Mouse (Mus musculus) liver, embryonic 14.5 days (tissue): ENCODE data around the gene 1700021F05Rik. TPM values are rescaled to one million over a fixed set of nuclear protein-coding genes. Genes with fewer than 3 reads are reported as not detected.

ENCODE experiments used
- ATAC-seq: fragments of 200-750 bp; cut with Nextera tagmentation; 2 replicates; pipeline ENCODE4 v1.8.0; 2017; ENCODE audit warnings: moderate number of reproducible peaks, mild to moderate bottlenecking, moderate library complexity; ENCODE audit not compliant: insufficient read depth
- DNase-seq, 3 experiments: peaks; one replicate each; pipeline ENCODE4 v3.0.0-alpha.2; 2012 to 2013; ENCODE audit warnings: low read depth in 3 of 3, low spot score in 3 of 3
- H3K27ac ChIP-seq: fragments of 300-500 bp; sonication (generic); 2 replicates; pipeline ENCODE4 v1.5.1; 2014; ENCODE audit warnings: moderate library complexity, mild to moderate bottlenecking, control low read depth, inconsistent platforms
- H3K27me3 ChIP-seq: fragments of 300-500 bp; sonication (generic); 2 replicates; pipeline ENCODE4 v1.6.1; 2014; ENCODE audit warnings: mild to moderate bottlenecking, low read length, moderate library complexity; ENCODE audit not compliant: control insufficient read depth, insufficient read depth
- H3K36me3 ChIP-seq: fragments of 300-500 bp; sonication (generic); replicated peaks from 2 replicates; pipeline ENCODE4 v1.6.1; 2014; ENCODE audit warnings: low read depth; ENCODE audit not compliant: control insufficient read depth, insufficient read depth
- H3K4me1 ChIP-seq, 2 experiments: fragments of 200-500 bp in 1 of 2; fragments of 300-500 bp in 1 of 2; sonication (generic) in 1 of 2; replicated peaks; 2 replicates each; pipeline ENCODE4 v1.6.1; 2012 to 2014; ENCODE audit warnings: antibody characterized with exemption in 1 of 2, inconsistent platforms in 1 of 2, low read length in 1 of 2; ENCODE audit not compliant: control insufficient read depth in 2 of 2, insufficient read depth in 2 of 2
- H3K4me2 ChIP-seq: fragments of 300-500 bp; sonication (generic); 2 replicates; pipeline ENCODE4 v1.6.1; 2014; ENCODE audit warnings: low read depth, mild to moderate bottlenecking, control low read depth, moderate library complexity
- H3K4me3 ChIP-seq, 2 experiments: fragments of 200-500 bp in 1 of 2; fragments of 300-500 bp in 1 of 2; sonication (generic) in 1 of 2; 2 replicates each; pipeline ENCODE4 v1.5.1; 2012 to 2014; ENCODE audit warnings: low read depth in 2 of 2, low read length in 2 of 2, mild to moderate bottlenecking in 2 of 2, control low read depth in 1 of 2, inconsistent platforms in 1 of 2, moderate library complexity in 1 of 2; ENCODE audit not compliant: insufficient read depth in 1 of 2
- H3K9ac ChIP-seq: fragments of 300-500 bp; sonication (generic); replicated peaks from 2 replicates; pipeline ENCODE4 v1.6.1; 2014; ENCODE audit warnings: mild to moderate bottlenecking, control low read depth, moderate library complexity
- H3K9me3 ChIP-seq: fragments of 300-500 bp; sonication (generic); 2 replicates; pipeline ENCODE4 v1.6.1; 2016; ENCODE audit warnings: low read length, mixed read lengths; ENCODE audit not compliant: control insufficient read depth
- CTCF ChIP-seq: IDR thresholded peaks from 2 replicates; pipeline ENCODE4 v1.5.1; 2016; ENCODE audit warnings: antibody characterized with exemption, low read depth, control low read depth
- EP300 ChIP-seq: IDR thresholded peaks from 2 replicates; pipeline ENCODE4 v1.6.1; 2016; ENCODE audit warnings: antibody characterized with exemption, low read depth
- WGBS: fragments of 180-500 bp; shearing (Covaris S2); extraction: QIAGEN DNeasy Blood & Tissue Kit; methylation state at CpG from one replicate; pipeline ENCODE4 v1.1.7; 2014; ENCODE audit not compliant: insufficient replicate concordance; 5-methylcytosine and 5-hydroxymethylcytosine counted together
- polyA plus RNA-seq, 2 experiments: library from polyadenylated mRNA; depleted of rRNA in 1 of 2; stranded (reverse) in 1 of 2; unstranded in 1 of 2; fragments of >200 nt; fragmentation: Nextera tagmentation in 1 of 2; extraction: Ambion mirVana in 1 of 2; gene quantifications; 2 replicates each; pipeline versions ENCODE4 v1.2.1 to v1.2.3; 2012 to 2014

The 1700021F05Rik gene
- polyA plus RNA-seq, 2 experiments: 11.6 to 30.7 TPM

- Histone ChIP-seq H3K4me1 (no peaks in the 10 kb centered on the region), H3K36me3 (no peaks in the 10 kb centered on the region), H3K9ac (no peak overlapping the region), H3K27ac (no peak overlapping the region), H3K9me3 (no peaks in the 10 kb centered on the region), H3K4me2 (no peak overlapping the region), H3K27me3 (no peaks in the 10 kb centered on the region), H3K4me3 (no peak overlapping the region)
- DNase-seq: no peak
- 88% methylated on average over 4 of the region's 4 CpGs for WGBS
- no peak for ATAC-seq
- TF ChIP-seq CTCF: no peak
- no peak for TF ChIP-seq EP300
Observed at GRCm38 (mm10) chr10:43502599-43502998, 38.2 kb downstream of the 1700021F05Rik start.

DNA sequence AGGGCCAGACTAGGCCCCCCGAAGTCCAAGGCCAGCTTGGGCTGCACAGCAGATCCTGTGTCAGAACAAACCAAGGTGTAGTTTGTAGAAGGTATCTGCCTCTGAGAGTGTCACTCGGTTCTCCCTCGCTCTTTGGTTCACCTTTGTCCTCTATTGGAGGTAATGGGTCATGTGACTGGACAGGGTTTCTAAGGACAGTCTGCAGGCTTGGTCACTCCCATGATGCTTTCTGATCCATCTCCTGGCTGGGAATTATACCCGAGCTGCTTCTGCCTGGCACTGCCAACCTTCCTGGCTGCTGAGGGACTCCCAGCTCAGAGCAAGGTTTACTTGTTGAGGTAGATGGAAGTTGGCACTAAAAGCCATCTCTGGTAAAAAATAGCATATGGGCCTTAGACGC, 49.9 kb downstream of the 1700021F05Rik start:
- ATAC-seq: no peak
- 69% methylated on average over 5 of the region's 5 CpGs for WGBS
- no peak overlapping the region for H3K9ac ChIP-seq

DNA sequence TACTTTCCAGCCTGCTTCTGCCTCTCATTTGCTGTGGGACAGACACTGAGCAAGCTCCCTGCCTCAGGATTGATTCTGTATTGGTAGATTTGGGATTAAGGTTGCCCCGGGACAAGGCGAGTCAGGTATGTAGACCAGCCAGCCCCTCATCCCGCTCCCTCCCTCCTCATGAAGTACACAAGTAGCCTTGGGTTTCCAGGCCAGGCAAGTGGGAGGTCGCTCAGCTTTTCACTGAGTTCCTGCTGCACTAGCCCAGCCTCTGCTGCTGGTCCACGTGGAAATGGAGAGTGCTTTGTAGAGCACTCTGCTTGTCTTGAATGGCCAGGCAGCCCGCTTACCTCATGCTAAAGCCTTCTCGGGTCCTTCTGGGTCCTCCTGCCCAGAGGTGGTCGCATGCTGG, 50.8 kb downstream of the 1700021F05Rik start:
- Histone ChIP-seq H3K9me3 (no peaks in the 10 kb centered on the region), H3K27me3 (no peaks in the 10 kb centered on the region), H3K9ac (no peak overlapping the region), H3K4me2 (no peak overlapping the region), H3K4me1 (peaks cover 3 to 9% of the 10 kb centered on the region in 2 experiments; a peak in 3 of 4 replicates), H3K36me3 (no peaks in the 10 kb centered on the region; the same call in 1 of the 2 replicates), H3K27ac (no peak overlapping the region), H3K4me3 (no peak overlapping the region)
- 66% methylated on average over 8 of the region's 8 CpGs for WGBS
- TF ChIP-seq CTCF: no peak
- no peak for TF ChIP-seq EP300
- DNase-seq: no peak
- no peak for ATAC-seq

More for the DNA sequence above, 49.9 kb downstream of the 1700021F05Rik start:
- Histone ChIP-seq H3K4me2 (no peak overlapping the region), H3K4me1 (peaks cover 3 to 9% of the 10 kb centered on the region in 2 experiments; a peak in 3 of 4 replicates), H3K4me3 (no peak overlapping the region), H3K36me3 (no peaks in the 10 kb centered on the region; the same call in 1 of the 2 replicates), H3K9me3 (no peaks in the 10 kb centered on the region), H3K27me3 (no peaks in the 10 kb centered on the region), H3K27ac (no peak overlapping the region)
- TF ChIP-seq CTCF (no peak), EP300 (no peak)
- DNase-seq: no peak

- Histone ChIP-seq H3K9me3 (no peaks in the 10 kb centered on the region), H3K4me3 (no peak overlapping the region), H3K36me3 (no peaks in the 10 kb centered on the region; the same call in 1 of the 2 replicates), H3K4me2 (no peak overlapping the region), H3K9ac (no peak overlapping the region), H3K4me1 (peaks cover 3 to 9% of the 10 kb centered on the region in 2 experiments; a peak in 3 of 4 replicates), H3K27ac (no peak overlapping the region), H3K27me3 (no peaks in the 10 kb centered on the region)
- TF ChIP-seq CTCF (no peak), EP300 (no peak)
- WGBS: 34% methylated on average over 6 of the region's 6 CpGs
- peak; percentile 47; the same call in 1 of the 2 replicates for ATAC-seq
- DNase-seq: no peak
Observed at GRCm38 (mm10) chr10:43489550-43489949, 51.2 kb downstream of the 1700021F05Rik start.

- H3K36me3 ChIP-seq: no peaks in the 10 kb centered on the region
- WGBS: 77% methylated on average over 7 of the region's 7 CpGs
- DNase-seq (no peak), ATAC-seq (no peak)
- H3K27me3 ChIP-seq: no peaks in the 10 kb centered on the region
- H3K4me2 ChIP-seq: no peak overlapping the region
- H3K9ac ChIP-seq: no peak overlapping the region
- TF ChIP-seq CTCF (no peak), EP300 (no peak)
- H3K9me3 ChIP-seq: no peaks in the 10 kb centered on the region
- H3K27ac ChIP-seq: no peak overlapping the region
- peaks cover 3 to 9% of the 10 kb centered on the region in 2 experiments; a peak in 3 of 4 replicates for H3K4me1 ChIP-seq
- no peak overlapping the region for H3K4me3 ChIP-seq
Observed at GRCm38 (mm10) chr10:43489139-43489538, 51.7 kb downstream of the 1700021F05Rik start.
